Mouse (Mus musculus): Measurements from ENCODE around the gene Zbtb3.
"Not testable (repeated sequence)": the region's sequence is repeated elsewhere in the genome, so short reads cannot be mapped to it uniquely, and the experiment has no call there.

The Zbtb3 gene

GRCm38 (mm10) chr19:8803879-8804660, 1.7 kb downstream of the Zbtb3 start:
- DNase-seq (ENCODE audit: low read depth), result no peak

DNA sequence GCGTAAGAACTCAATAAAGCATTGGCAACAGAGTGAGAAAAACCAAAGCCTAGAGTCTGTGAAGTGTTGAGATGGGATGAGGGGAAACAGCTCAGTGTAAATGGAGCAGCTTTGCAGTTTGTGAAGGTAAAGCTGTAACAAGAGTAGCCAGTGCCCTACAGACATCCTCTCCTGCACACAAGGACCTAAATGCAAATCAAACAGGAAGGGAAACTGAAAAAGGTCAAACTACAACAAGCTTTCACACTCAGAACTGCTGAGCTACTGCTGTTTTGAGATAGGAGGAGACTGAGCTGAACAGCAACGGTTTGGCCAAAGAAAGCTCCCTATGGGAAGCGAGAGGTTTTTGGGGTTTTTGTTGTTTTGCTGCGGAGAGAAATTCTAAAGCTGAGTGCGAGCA, 4.5 kb downstream of the Zbtb3 start:
- no peak for DNase-seq (ENCODE audit: low read depth)

DNA sequence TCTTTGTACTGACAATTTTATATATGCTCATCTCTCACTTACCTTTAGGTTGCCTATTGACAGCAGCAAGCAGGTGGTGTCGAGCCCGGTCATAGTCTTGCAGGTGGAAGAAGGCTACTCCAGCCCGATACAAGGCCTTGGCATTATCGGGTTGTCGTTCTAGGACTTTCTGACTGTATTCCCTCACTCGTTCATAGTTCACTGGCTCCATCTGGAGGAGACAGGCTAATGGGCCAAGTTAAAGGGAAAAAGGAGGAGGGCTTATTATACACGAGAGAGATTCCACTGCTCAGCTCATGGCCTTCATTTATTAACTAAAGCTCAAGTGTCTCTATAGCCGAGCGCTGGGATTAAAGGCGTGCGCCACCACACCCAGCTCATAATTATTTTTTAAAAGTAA, 13.5 kb downstream of the Zbtb3 start:
- peak; percentile 51 for DNase-seq (ENCODE audit: low read depth)

- DNase-seq (ENCODE audit: low read depth), result no peak
Observed at GRCm38 (mm10) chr19:8817001-8817400, 14.6 kb downstream of the Zbtb3 start.

DNA sequence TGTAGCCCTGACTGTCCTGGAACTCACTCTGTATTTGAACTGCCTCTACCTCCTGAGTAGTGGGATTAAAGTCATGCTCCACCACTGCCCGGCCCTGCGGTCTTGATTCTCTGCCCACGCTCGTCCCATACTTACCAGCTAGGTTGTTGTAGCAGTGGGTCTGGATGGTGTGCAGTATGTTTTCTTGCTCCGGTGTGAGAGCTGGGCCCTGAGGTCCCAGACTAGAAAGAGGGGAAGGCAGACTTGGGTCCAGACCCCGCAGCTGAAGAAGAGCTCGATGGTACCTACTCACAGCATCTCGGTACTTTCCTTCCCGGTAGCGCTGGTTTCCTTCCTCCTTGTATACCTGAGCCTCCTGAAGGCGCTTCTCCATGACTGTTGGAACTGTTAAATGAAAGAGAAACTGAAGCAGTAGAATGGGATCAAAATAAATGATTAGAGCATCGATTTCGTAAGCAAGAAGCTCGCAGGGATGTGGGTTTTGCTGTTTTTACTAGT, 16.0 kb downstream of the Zbtb3 start:
- DNase-seq (ENCODE audit: low read depth), result no peak

GRCm38 (mm10) chr19:8818801-8819595, 16.6 kb downstream of the Zbtb3 start, which contains the start of gene Ttc9c:
Gene Ttc9c, minus strand, starts transcription at chr19:8819333.
- DNase-seq (ENCODE audit: low read depth), result peak; percentile 100

DNA sequence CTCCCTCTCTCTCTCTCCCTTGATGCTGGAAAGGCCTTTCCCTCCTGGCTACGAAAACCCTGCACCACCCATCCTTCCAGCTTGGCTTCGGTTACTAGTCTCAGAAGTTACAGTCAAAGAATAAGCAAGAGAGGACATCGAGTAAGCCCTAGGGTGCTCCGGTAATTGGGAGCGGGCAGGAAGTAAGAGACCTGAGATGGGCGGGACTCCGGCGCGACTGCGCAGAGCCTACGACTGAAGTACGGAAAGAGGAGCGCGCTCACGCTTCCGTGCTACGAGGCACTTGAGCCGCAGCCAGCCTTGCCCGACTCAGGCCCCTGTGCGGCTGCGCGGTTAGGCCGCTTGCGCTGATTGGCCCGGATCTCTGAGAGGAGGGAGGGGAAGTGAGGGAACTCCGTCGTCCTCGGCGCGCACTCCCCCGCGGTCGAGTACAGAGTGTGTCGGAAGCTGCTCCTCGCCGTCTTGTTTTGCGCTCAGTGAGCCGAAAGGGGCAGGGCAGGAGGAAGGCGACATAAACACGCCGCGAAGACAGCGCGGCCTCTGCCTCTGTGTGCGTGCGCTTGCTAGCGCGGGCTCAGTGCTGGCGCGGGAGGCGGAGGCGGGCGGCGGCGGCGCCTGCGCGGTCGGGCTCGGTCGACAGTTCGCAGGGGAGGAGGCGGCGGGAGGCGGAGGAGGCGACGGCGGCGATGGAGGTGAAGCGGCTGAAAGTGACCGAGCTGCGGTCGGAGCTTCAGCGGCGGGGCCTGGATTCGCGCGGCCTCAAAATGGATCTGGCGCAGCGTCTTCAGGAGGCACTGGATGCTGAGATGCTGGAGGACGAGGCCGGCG, 17.5 kb downstream of the Zbtb3 start, which contains the start of gene Hnrnpul2:
Gene Hnrnpul2, plus strand, starts transcription at position 415 of the 828 bp plus-strand sequence.
- DNase-seq (ENCODE audit: low read depth), result peak; percentile 100

DNA sequence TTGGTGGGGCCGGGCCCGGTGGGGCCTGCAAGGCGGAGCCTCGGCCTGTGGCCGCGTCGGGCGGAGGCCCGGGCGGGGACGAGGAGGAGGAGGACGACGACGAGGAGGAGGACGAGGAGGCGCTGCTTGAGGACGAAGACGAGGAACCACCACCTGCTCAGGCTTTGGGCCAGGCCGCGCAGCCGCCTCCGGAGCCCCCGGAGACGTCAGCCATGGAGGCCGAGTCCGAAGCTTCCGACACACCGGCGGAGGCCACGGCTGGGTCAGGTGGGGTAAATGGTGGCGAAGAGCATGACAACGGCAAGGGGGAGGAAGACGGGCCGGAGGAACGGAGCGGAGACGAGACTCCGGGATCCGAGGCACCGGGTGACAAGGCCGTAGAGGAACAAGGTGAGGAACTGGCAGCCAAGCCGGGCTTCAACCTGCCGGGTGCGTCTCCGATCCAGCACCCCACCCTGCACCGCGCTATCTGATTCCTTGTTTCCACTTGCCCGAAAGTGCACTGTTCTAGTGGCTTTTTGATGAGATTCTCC, 18.1 kb downstream of the Zbtb3 start:
- no peak for DNase-seq (ENCODE audit: low read depth)

DNA sequence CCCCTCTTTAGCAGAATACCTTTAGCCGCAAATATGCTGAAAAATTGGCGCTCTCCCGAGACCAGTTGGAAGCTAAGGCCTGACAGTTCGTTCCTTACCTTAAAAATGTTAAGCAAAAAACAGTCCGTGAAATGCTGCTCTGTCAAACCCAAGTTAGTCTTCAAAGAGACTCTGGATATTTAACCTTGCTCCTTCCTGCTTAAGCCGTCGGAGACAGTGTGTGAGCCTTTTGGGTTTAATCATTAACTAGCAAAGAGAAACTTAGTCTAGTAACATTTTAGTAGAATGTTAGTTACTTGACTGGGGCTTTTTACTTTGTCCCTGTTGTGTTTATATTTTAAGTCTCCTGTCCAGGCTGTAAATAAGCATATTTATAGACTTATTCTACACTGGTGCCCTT, 18.8 kb downstream of the Zbtb3 start:
- DNase-seq (ENCODE audit: low read depth), result no peak

DNA sequence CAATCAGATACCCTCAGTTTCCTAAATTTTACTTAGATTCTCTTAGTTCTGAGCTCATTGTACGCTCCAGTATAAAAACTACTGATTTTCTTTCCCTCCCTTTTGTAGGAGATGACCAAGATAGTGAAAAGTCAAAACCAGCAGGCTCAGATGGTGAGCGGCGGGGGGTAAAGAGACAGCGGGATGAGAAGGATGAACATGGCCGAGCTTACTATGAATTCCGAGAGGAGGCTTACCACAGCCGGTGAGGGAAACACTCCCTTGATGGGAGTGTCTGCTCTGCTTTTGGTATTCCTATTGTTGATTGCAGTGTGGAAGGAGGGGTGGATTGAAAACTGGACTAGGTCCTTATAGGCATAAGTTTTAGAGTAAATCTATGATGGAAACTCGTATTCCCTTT, 20.3 kb downstream of the Zbtb3 start:
- no peak for DNase-seq (ENCODE audit: low read depth)

GRCm38 (mm10) chr19:8829660-8830059, 27.3 kb downstream of the Zbtb3 start, which contains the start of gene AC129217.1:
Gene AC129217.1, plus strand, starts transcription at chr19:8829773.
- DNase-seq (ENCODE audit: low read depth), result no peak

GRCm38 (mm10) chr19:8830664-8831063, 28.3 kb downstream of the Zbtb3 start:
- DNase-seq (ENCODE audit: low read depth), result no peak

DNA sequence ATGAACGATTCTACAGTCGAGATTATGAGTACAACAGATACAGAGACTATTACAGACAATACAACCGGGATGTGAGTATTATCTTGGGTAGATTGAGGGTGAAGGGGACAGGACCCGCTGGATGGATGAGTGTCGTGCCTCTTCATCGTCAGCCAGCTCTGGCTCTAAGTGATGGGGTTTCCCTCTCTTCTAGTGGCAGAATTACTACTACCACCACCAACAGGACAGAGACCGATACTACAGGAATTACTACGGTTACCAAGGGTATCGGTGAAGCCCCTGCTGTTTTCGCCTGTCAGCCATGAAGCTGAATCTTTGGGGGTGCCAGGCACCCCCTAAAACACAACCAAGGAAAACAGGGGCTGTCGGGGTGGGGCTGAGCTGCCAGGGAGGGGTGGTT, 28.9 kb downstream of the Zbtb3 start:
- no peak for DNase-seq (ENCODE audit: low read depth)

DNA sequence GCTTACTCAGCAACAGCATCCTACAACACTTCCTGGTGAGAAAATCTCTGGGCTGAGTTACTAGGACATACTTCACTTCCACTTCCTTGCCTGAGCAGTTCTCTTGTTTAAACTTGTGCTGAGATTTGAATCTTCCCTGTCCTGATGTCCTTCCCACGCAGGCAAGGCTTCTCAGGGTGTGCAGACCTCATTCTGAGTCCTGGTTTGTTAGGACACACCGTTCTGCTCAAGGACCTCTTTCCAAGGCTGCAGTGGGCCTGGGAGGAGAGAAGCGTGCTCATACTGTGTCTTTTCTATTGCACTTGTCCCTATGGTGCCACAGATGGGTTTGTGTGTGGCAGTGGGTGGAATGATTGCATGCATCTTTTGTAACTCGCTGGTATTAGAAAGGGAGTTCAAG, 30.6 kb downstream of the Zbtb3 start:
- no peak for DNase-seq (ENCODE audit: low read depth)

- DNase-seq (ENCODE audit: low read depth), result not testable (repeated sequence)
Observed at GRCm38 (mm10) chr19:8836327-8836726, 34.0 kb downstream of the Zbtb3 start.

DNA sequence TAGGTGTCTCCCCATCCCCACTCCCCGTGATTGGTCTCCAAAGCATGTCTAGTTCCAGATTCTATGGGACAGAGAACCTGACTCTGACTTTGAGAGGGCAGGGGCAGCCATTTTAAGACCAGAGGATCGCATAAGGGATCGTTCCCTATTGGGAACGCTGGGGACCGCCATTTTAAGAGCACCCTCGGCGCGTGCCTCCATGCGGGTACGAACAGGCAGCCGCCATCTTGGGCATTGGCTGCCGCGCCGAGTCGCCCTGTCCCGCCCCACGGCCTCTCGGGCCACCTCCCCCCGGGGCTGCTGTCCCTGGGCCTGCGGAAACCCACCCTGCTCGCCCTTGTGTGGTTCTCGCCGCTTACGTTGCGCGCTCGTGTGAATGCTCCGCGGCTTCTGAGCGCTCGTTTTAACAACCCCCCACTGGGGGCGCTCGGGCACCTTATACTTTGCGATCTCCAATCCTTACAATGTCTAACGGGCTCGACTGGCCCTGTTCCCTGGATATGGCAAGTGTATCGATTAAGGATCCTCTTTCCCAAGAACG, 35.0 kb downstream of the Zbtb3 start, which contains the start of gene Bscl2:
Gene Bscl2, plus strand, starts transcription at position 217 of the 541 bp plus-strand sequence.
- DNase-seq (ENCODE audit: low read depth), result no peak

GRCm38 (mm10) chr19:8838041-8838730, 35.8 kb downstream of the Zbtb3 start:
- no peak for DNase-seq (ENCODE audit: low read depth)

GRCm38 (mm10) chr19:8839103-8839907, 37.0 kb downstream of the Zbtb3 start, which contains the start of gene Gng3:
Gene Gng3, minus strand, starts transcription at chr19:8839194.
- no peak for DNase-seq (ENCODE audit: low read depth)

GRCm38 (mm10) chr19:8839908-8840791, 37.8 kb downstream of the Zbtb3 start:
- no peak for DNase-seq (ENCODE audit: low read depth)

Data from NIH3T3 (cell line).